Mouse (Mus musculus) intestine, embryonic 15.5 days (tissue): ENCODE measurements at regions not wholly inside any gene's neighbourhood (a gene's known extent, or its start where the extent isn't known, plus 50 kb on each side); places are given as distances from the start of the nearest gene placed in this dataset.
A peak's percentile ranks its signal among the peaks of the same experiment; 100 is the strongest.

ENCODE experiments used
- ATAC-seq: fragments of 200-750 bp; cut with Nextera tagmentation; 2 replicates; pipeline ENCODE4 v1.8.0; 2017; ENCODE audit warnings: moderate TSS enrichment, moderate library complexity
- H3K27ac ChIP-seq: fragments of 300-500 bp; sonication (generic); 2 replicates; pipeline ENCODE4 v1.5.1; 2015; ENCODE audit warnings: mild to moderate bottlenecking, inconsistent platforms
- H3K27me3 ChIP-seq: fragments of 300-500 bp; sonication (generic); replicated peaks from 2 replicates; pipeline ENCODE4 v1.6.1; 2015; ENCODE audit warnings: inconsistent platforms
- H3K36me3 ChIP-seq: fragments of 300-500 bp; sonication (generic); 2 replicates; pipeline ENCODE4 v1.6.1; 2015; ENCODE audit warnings: inconsistent platforms
- H3K4me1 ChIP-seq: fragments of 300-500 bp; sonication (generic); replicated peaks from 2 replicates; pipeline ENCODE4 v1.6.1; 2015; ENCODE audit warnings: inconsistent platforms
- H3K4me2 ChIP-seq: fragments of 300-500 bp; sonication (generic); replicated peaks from 2 replicates; pipeline ENCODE4 v1.6.1; 2015; ENCODE audit warnings: mild to moderate bottlenecking, inconsistent platforms
- H3K4me3 ChIP-seq: fragments of 300-500 bp; sonication (generic); replicated peaks from 2 replicates; pipeline ENCODE4 v1.5.1; 2015; ENCODE audit warnings: inconsistent platforms
- H3K9ac ChIP-seq: fragments of 300-500 bp; sonication (generic); 2 replicates; pipeline ENCODE4 v1.6.1; 2015; ENCODE audit warnings: inconsistent platforms
- H3K9me3 ChIP-seq: fragments of 300-500 bp; sonication (generic); 2 replicates; pipeline ENCODE4 v1.6.1; 2016; ENCODE audit warnings: inconsistent platforms
- WGBS: fragments of 180-500 bp; shearing (Covaris S2); methylation state at CpG from one replicate; pipeline ENCODE4 v1.1.7; 2015; 5-methylcytosine and 5-hydroxymethylcytosine counted together

DNA sequence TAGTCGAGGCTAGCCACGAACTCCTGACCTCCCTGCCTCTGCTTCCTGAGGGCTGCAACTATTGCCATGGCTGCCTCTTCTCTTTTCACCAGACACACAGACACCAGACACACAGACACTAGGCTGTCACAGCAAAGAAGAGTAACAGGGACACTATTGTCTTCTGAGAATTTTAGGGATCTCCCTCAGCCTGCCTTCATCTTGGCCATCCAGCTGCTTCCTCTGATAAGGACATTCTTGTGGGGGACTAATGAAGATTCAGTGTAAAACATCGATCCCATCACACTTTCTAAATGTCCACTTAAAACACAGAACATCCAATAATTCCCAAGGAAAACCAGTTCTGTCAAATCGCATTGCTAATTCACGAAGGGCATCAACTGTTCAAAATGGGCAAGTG, 98.2 kb downstream of the Cd24a start:
- Histone ChIP-seq H3K27me3 (no peaks in the 10 kb centered on the region), H3K27ac (no peak overlapping the region), H3K9ac (no peak overlapping the region), H3K4me1 (peaks cover 8% of the 10 kb centered on the region; the same call in 1 of the 2 replicates), H3K4me2 (no peak overlapping the region), H3K9me3 (no peaks in the 10 kb centered on the region), H3K4me3 (no peak overlapping the region), H3K36me3 (no peaks in the 10 kb centered on the region)
- no peak for ATAC-seq
- 82% methylated on average over 5 of the region's 5 CpGs for WGBS

DNA sequence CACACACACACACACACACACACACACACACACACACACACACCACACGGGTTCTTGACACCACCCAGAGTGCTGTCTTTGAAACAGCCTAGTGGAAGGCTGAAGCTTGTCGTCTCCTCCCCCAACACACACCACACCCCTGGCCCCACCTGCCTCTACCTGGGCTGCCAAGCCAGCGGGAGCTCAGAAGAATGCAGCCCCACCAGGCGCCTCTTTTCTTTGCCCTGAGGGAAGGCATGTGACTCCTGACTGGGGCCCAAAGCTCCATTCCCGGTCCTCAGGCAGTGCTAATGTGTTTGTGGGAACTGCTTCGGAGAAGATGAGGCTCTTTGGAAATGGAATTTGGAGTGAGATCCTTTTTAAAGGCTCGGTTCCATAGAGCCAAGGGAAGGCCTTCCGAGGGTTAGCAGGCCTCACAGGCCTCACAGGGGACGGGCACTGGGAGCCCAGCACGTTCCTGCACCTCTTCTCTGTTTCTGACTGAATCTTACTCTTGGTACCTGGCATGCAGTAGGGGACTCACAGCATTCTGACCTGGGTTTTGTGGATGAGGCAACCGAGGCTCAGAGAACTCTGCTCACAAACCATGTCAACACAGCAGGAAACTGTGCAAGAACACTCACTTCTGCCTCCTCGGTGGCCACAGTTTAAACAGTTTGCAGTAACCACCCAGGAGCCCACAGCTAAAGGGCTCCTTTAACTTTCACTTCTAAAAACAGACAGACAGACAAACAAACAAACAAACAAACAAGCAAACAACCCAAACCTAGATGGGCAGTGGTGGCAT, 106.4 kb downstream of the Cd24a start:
- Histone ChIP-seq H3K27ac (peak overlapping the region; percentile 64), H3K9me3 (no peaks in the 10 kb centered on the region), H3K27me3 (no peaks in the 10 kb centered on the region), H3K9ac (no peak overlapping the region), H3K36me3 (no peaks in the 10 kb centered on the region), H3K4me1 (peaks cover 10% of the 10 kb centered on the region), H3K4me2 (no peak overlapping the region), H3K4me3 (no peak overlapping the region)
- ATAC-seq: peak; percentile 94
- WGBS: 35% methylated on average over 12 of the region's 12 CpGs

DNA sequence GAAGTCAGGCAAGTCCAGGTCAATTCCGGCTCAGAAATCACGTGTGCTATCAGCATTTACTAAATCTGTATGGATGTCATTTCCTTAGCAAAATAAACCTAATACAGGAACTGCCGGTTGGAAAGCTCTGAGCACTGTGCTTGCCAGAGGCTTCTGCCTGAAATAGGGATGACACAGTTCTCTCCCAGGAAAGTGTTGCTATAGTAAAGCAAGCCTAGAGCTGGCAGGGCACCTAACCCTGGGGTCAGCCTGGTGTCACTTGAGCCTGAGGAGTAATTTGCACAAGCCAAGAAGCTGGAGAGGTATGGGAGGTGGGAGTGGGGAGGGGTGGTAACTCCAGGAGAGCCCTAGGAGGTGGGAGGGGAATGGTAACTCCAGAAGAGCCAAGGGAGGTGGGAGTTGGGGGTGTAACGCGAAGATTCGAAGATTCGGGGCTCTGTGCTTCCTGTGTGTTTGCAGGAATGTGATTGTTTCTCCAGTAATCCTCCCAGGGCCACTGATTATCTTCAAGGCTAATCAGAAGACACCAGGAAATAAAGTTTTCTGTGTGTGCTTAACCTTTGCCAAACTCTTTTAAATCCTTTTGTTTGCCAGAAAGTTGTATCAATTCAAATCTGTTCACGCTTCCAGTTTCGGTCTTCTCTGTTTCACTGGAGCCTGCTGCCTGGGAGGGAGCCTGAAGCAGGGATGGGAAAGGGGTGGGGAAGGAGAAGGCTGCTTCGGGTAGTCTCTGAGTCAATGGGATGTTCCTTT, 111.3 kb downstream of the Cd24a start:
- H3K27me3 ChIP-seq: no peaks in the 10 kb centered on the region
- no peaks in the 10 kb centered on the region for H3K36me3 ChIP-seq
- H3K9me3 ChIP-seq: no peaks in the 10 kb centered on the region
- ATAC-seq: no peak; the same call in 1 of the 2 replicates
- peak overlapping the region; percentile 49 for H3K4me2 ChIP-seq
- peak overlapping the region; percentile 37; the same call in 1 of the 2 replicates for H3K27ac ChIP-seq
- no peak overlapping the region for H3K4me3 ChIP-seq
- 5% methylated on average over 10 of the region's 10 CpGs for WGBS
- H3K4me1 ChIP-seq: peaks cover 25% of the 10 kb centered on the region
- no peak overlapping the region for H3K9ac ChIP-seq

DNA sequence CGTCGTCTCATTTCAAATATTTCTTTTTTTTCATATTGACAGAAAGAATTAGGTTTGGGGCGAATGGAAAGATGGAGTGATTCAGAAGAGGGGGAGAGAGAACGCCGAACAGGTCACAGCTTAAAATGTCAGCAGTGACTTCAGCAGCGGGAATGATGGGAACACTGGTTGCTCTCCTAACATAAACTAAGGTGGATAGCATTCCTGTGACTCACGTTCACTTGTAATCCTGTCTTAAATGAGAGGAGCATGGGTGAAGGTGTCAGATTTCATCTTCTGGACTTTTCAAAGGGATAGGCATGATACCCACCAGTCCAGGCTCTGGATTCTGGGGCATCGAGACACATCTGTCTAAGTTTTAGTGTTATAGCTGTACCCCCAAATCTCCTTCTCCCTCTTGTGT, 111.8 kb downstream of the Cd24a start:
- no peak for ATAC-seq
- Histone ChIP-seq H3K9me3 (no peaks in the 10 kb centered on the region), H3K36me3 (no peaks in the 10 kb centered on the region), H3K27ac (0 out of 2 replicates have a peak overlapping the region, but pooled peaks have one; percentile 37), H3K4me1 (peaks cover 28% of the 10 kb centered on the region), H3K27me3 (no peaks in the 10 kb centered on the region), H3K9ac (no peak overlapping the region), H3K4me2 (peak overlapping the region; percentile 49), H3K4me3 (no peak overlapping the region)
- 16% methylated on average over 8 of the region's 8 CpGs for WGBS

DNA sequence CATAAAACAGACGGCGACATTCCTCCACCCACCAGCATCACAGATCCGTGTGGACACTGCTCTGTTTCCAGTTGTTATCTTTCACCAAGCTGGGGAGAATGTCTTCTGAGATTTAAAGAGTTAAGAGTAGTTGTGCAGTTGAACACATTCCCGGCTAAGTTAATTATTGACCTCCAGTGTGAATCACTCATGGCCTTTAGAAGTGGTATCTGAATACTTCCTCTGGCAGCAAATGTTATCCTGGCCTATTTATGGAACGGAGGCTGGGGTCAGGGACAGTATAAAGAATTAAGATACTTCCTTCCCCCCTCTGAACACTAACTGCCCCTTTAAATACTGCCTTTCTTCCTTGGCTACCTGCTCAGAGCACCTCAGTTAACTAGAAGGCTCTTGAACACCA, 115.9 kb downstream of the Cd24a start:
- Histone ChIP-seq H3K9ac (no peak overlapping the region), H3K4me2 (no peak overlapping the region), H3K4me3 (no peak overlapping the region), H3K27me3 (no peaks in the 10 kb centered on the region), H3K27ac (peak overlapping the region; percentile 78), H3K36me3 (no peaks in the 10 kb centered on the region), H3K4me1 (peaks cover 30% of the 10 kb centered on the region), H3K9me3 (no peaks in the 10 kb centered on the region)
- ATAC-seq: peak; percentile 79
- WGBS: 33% methylated on average over 5 of the region's 5 CpGs

DNA sequence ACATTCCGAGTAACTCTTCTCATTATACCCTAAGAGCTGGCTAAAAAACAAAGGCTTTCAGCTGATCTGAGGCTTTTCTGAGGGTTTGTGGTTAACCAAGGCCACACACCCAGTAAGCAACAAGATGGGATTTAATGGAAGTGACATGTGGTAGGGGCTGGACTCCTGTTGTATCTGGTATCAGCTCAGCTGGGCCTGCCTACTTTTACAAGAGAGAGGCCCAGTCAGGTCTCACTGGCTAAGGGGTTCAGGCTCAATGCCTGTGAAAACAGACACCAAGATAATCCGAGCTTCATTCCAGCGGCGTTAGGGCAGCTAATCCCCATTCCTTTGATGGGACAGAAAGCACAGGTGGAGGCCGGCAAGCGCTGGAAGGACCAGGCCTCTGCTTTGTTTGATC, 116.4 kb downstream of the Cd24a start:
- H3K4me1 ChIP-seq: peaks cover 26% of the 10 kb centered on the region; the same call in 1 of the 2 replicates
- H3K4me3 ChIP-seq: no peak overlapping the region
- H3K36me3 ChIP-seq: no peaks in the 10 kb centered on the region
- ATAC-seq: peak; percentile 69
- peak overlapping the region; percentile 78 for H3K27ac ChIP-seq
- no peak overlapping the region for H3K4me2 ChIP-seq
- no peaks in the 10 kb centered on the region for H3K27me3 ChIP-seq
- WGBS: 34% methylated on average over 6 of the region's 6 CpGs
- no peak overlapping the region for H3K9ac ChIP-seq
- no peaks in the 10 kb centered on the region for H3K9me3 ChIP-seq

DNA sequence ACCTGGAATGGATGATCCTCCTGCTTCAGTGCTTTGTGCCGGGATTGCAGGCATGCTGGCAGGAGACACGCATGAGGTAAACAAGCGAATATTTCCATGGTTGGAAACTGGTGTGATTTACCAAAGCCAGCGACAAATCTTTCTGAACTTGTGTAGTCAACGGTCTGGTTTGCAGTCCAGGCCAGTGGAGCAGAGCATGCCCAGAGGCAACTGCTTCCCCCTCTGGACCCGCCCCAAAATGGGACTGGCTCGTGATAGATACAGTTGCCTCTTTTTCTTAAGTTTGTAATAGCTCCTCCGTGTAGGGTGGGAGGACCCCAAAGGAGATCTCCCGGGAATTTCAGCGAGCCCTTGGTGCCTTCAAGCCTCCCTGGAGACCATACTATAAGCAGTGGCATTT, 117.4 kb downstream of the Cd24a start:
- Histone ChIP-seq H3K4me2 (no peak overlapping the region), H3K9me3 (no peaks in the 10 kb centered on the region), H3K4me1 (0 out of 2 replicates have a peak, but pooled peaks cover 17% of the 10 kb centered on the region), H3K27ac (no peak overlapping the region), H3K4me3 (no peak overlapping the region), H3K9ac (no peak overlapping the region), H3K36me3 (no peaks in the 10 kb centered on the region), H3K27me3 (no peaks in the 10 kb centered on the region)
- WGBS: 59% methylated on average over 10 of the region's 10 CpGs
- no peak for ATAC-seq

DNA sequence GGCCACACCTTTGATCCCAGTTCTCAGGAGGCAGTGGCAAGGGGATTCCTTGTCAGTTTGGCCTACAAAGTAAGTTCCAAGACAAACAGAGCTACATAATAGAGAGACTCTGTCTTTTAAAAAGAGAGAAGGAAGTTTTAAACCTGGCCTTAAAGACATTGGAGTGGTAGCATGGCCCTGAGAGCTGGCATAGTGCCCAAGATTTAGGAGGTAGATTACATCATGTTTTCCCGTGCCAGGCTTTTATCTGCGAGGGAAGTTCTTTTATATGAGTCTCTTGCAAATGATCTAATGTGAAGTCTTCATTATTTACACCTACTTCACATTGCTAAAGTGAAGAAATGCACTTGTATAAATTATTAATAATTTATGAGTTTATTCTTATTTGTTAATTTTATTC, 119.8 kb downstream of the Cd24a start:
- Histone ChIP-seq H3K9me3 (no peaks in the 10 kb centered on the region), H3K4me3 (no peak overlapping the region), H3K27me3 (no peaks in the 10 kb centered on the region), H3K9ac (no peak overlapping the region), H3K27ac (no peak overlapping the region), H3K36me3 (no peaks in the 10 kb centered on the region), H3K4me1 (0 out of 2 replicates have a peak, but pooled peaks cover 17% of the 10 kb centered on the region), H3K4me2 (no peak overlapping the region)
- WGBS: 31% methylated on average over 2 of the region's 2 CpGs
- ATAC-seq: no peak

DNA sequence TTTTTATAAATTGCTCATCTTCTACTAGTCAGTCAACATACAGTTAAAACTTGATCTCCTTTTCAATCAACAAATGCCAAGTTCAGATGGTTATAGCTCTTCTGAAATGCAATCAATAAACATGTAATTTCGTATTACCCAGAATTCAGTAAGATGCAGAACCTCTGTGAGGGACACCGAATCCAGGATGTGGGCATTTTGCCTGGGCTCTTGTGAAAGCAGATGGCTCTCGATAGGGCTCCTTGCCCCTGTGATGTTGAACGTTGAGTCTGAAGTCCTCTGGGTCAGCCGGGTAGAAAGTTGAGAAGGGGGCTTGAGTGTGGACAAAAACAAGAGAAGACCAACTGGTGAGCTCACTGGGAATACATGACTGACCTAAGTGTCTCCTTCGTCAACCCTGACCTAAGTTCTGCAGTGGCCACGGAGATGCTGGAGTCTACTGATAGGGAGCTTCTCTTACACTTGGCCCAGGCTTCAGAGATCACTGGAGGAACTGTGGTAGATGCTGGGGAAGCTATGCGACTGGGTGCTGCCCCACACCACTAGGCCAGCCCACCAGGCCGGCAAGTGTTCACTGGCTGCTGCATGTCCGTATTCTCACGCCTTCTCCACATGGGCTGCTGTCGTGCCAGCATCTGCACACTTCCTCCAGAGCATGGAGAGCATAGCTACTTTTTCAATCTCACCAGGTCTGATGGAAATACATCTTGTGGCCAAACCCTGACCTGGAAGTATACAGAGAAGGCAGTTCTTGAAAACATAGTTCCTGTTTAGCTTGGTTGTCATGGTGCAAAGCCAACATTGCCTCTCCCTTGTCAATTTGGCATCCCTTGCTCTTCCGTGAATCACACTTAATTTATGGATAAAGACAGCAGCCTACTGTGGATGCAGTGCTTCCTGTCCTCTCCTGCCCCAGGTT, 122.5 kb downstream of the Cd24a start:
- no peak for ATAC-seq
- Histone ChIP-seq H3K9me3 (no peaks in the 10 kb centered on the region), H3K4me3 (no peak overlapping the region), H3K4me2 (no peak overlapping the region), H3K4me1 (0 out of 2 replicates have a peak, but pooled peaks cover 5% of the 10 kb centered on the region), H3K27ac (no peak overlapping the region), H3K9ac (no peak overlapping the region), H3K36me3 (no peaks in the 10 kb centered on the region), H3K27me3 (no peaks in the 10 kb centered on the region)
- 85% methylated on average over 13 of the region's 13 CpGs for WGBS

DNA sequence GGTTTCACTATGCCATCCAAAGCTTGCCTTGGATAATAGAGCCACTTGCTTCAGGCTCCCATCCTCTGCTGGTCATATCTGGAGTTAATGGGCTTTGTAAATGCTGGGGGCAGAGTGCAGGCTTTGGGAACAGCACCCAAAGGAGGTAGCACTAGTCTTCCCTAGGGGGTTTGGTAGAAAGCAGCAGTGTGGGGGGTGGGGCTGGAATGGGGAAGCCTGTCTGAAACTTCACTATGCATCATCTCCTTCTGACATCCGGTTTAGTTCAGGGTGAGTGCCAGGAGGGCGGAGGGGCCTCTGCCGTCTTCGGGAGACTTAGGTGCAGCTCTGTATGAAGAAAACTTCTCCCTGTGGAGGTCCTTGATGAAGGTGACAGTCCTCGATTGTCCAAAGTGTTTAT, 124.8 kb downstream of the Cd24a start:
- H3K27ac ChIP-seq: no peak overlapping the region
- WGBS: 69% methylated on average over 5 of the region's 5 CpGs
- H3K4me1 ChIP-seq: 0 out of 2 replicates have a peak, but pooled peaks cover 3% of the 10 kb centered on the region
- H3K4me2 ChIP-seq: no peak overlapping the region
- H3K36me3 ChIP-seq: no peaks in the 10 kb centered on the region
- no peaks in the 10 kb centered on the region for H3K9me3 ChIP-seq
- ATAC-seq: no peak
- H3K9ac ChIP-seq: no peak overlapping the region
- no peaks in the 10 kb centered on the region for H3K27me3 ChIP-seq
- no peak overlapping the region for H3K4me3 ChIP-seq

DNA sequence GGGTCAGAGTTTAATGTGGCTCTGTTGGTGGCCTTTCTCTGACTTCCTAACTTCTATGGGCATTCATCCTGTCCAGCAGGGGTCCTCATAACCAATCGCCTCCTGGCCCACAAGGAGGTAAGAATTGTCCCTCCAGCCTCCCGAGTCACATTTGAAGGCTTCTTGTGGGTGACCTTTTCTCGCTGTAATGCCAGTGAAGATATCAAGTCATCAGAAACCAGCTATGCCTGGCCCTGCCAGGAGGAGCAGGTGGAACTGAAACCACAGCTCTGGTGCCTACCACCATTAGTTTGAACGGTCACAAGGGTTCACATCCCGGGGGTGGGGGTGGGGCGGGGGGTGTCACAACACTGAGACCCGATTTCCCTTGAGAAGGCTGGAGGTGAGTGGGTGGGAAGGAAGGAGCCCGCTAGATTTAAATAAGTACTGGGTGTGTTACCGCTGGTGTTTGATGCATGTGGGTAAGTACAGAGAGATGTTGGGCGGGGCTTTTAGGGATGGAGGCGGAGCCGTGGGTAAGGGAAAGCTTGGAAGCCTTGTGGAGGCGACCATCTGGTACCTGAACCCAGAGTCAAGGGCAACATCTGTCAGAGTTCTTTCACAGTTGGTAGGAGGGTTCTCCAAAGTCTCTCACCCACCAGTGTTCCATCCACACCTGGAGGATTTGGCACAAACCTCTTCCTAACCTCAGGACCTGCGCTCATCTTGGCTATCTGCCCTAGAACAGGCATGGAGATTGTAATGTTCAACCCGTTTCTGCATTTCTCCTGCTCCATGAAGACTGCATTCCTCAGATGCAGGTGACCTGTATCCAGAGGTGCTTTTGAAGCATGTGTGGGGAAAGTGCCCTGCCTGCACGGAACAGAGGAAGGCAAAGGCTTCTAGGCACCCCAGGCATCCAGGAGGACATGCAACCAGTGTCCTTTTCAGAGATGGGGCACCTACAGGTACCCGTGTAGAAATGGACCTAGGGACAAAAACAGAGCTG, 128.2 kb downstream of the Cd24a start:
- no peaks in the 10 kb centered on the region for H3K36me3 ChIP-seq
- no peak overlapping the region for H3K27ac ChIP-seq
- H3K4me1 ChIP-seq: no peaks in the 10 kb centered on the region
- H3K9me3 ChIP-seq: no peaks in the 10 kb centered on the region
- ATAC-seq: peak; percentile 41; the same call in 1 of the 2 replicates
- H3K9ac ChIP-seq: no peak overlapping the region
- H3K27me3 ChIP-seq: no peaks in the 10 kb centered on the region
- WGBS: 59% methylated on average over 17 of the region's 17 CpGs
- no peak overlapping the region for H3K4me2 ChIP-seq
- no peak overlapping the region for H3K4me3 ChIP-seq
